Mouse (Mus musculus): ENCODE results near the gene BC048679. TPM values are rescaled to one million over a fixed set of nuclear protein-coding genes. Genes with fewer than 3 reads are reported as not detected.

Gene BC048679
- polyA plus RNA-seq, 1 experiment from 2014 or later, result not detected

GRCm38 (mm10) chr7:81523663-81524017, 25.6 kb upstream of the BC048679 start:
- Histone ChIP-seq H3K9me3 (ENCODE audit: control insufficient read depth, low read length) (no peaks in the 10 kb centered on the region), H3K9ac (ENCODE audit: low read depth, low read length) (peak overlapping the region; percentile 80), H3K4me2 (peak overlapping the region; percentile 86), H3K4me1 (replicated peaks; ENCODE audit: control insufficient read depth, insufficient read depth, low read length) (peaks cover 14% of the 10 kb centered on the region), H3K27me3 (replicated peaks; ENCODE audit: control insufficient read depth, insufficient read depth, low read length) (no peaks in the 10 kb centered on the region), H3K4me3 (ENCODE audit: low read depth, low read length) (peak overlapping the region; percentile 70), H3K36me3 (ENCODE audit: control insufficient read depth, insufficient read depth, low read length) (peaks cover 7% of the 10 kb centered on the region; the same call in 1 of the 2 replicates), H3K27ac (ENCODE audit: low read depth, low read length) (peak overlapping the region; percentile 78; the same call in 1 of the 2 replicates)
- 11% methylated on average over 13 of the region's 13 CpGs for WGBS
- ATAC-seq (replicated peaks; ENCODE audit: low FRiP score), result no peak
- DNase-seq (ENCODE audit: low spot score), result no peak

GRCm38 (mm10) chr7:81523008-81523662, 25.1 kb upstream of the BC048679 start:
- DNase-seq (ENCODE audit: low spot score) (peak; percentile 91), ATAC-seq (replicated peaks; ENCODE audit: low FRiP score) (peak; percentile 97)
- Histone ChIP-seq H3K36me3 (ENCODE audit: control insufficient read depth, insufficient read depth, low read length) (0 out of 2 replicates have a peak, but pooled peaks cover 7% of the 10 kb centered on the region), H3K27ac (ENCODE audit: low read depth, low read length) (peak overlapping the region; percentile 78), H3K9ac (ENCODE audit: low read depth, low read length) (peak overlapping the region; percentile 80), H3K4me1 (replicated peaks; ENCODE audit: control insufficient read depth, insufficient read depth, low read length) (peaks cover 14% of the 10 kb centered on the region), H3K27me3 (replicated peaks; ENCODE audit: control insufficient read depth, insufficient read depth, low read length) (no peaks in the 10 kb centered on the region), H3K9me3 (ENCODE audit: control insufficient read depth, low read length) (no peaks in the 10 kb centered on the region), H3K4me3 (ENCODE audit: low read depth, low read length) (peak overlapping the region; percentile 70), H3K4me2 (peak overlapping the region; percentile 86)
- under 1% methylated on average over 31 of the region's 31 CpGs for WGBS

GRCm38 (mm10) chr7:81516154-81517030, 18.3 kb upstream of the BC048679 start:
- H3K27ac ChIP-seq (ENCODE audit: low read depth, low read length), result no peak overlapping the region
- DNase-seq (ENCODE audit: low spot score) (no peak), ATAC-seq (replicated peaks; ENCODE audit: low FRiP score) (no peak)
- H3K4me3 ChIP-seq (ENCODE audit: low read depth, low read length), result no peak overlapping the region
- 0 out of 2 replicates have a peak, but pooled peaks cover 2% of the 10 kb centered on the region for H3K27me3 ChIP-seq (replicated peaks; ENCODE audit: control insufficient read depth, insufficient read depth, low read length)
- 60% methylated on average over 6 of the region's 6 CpGs for WGBS
- no peak overlapping the region for H3K9ac ChIP-seq (ENCODE audit: low read depth, low read length)
- H3K4me1 ChIP-seq (replicated peaks; ENCODE audit: control insufficient read depth, insufficient read depth, low read length), result no peaks in the 10 kb centered on the region
- H3K9me3 ChIP-seq (ENCODE audit: control insufficient read depth, low read length), result no peaks in the 10 kb centered on the region
- H3K4me2 ChIP-seq, result no peak overlapping the region
- no peaks in the 10 kb centered on the region for H3K36me3 ChIP-seq (ENCODE audit: control insufficient read depth, insufficient read depth, low read length)

GRCm38 (mm10) chr7:81514906-81515590, 17.0 kb upstream of the BC048679 start:
- ATAC-seq (replicated peaks; ENCODE audit: low FRiP score) (no peak), DNase-seq (ENCODE audit: low spot score) (no peak)
- 56% methylated on average over 13 of the region's 13 CpGs for WGBS

GRCm38 (mm10) chr7:81501050-81501449, 3.0 kb upstream of the BC048679 start:
- Histone ChIP-seq H3K36me3 (ENCODE audit: control insufficient read depth, insufficient read depth, low read length) (no peaks in the 10 kb centered on the region), H3K27ac (ENCODE audit: low read depth, low read length) (no peak overlapping the region), H3K4me3 (ENCODE audit: low read depth, low read length) (no peak overlapping the region), H3K4me1 (replicated peaks; ENCODE audit: control insufficient read depth, insufficient read depth, low read length) (no peaks in the 10 kb centered on the region), H3K27me3 (replicated peaks; ENCODE audit: control insufficient read depth, insufficient read depth, low read length) (no peaks in the 10 kb centered on the region; the same call in 1 of the 2 replicates), H3K9ac (ENCODE audit: low read depth, low read length) (no peak overlapping the region), H3K9me3 (ENCODE audit: control insufficient read depth, low read length) (no peaks in the 10 kb centered on the region), H3K4me2 (no peak overlapping the region)
- DNase-seq (ENCODE audit: low spot score) (no peak), ATAC-seq (replicated peaks; ENCODE audit: low FRiP score) (no peak)
- 70% methylated on average over 2 of the region's 2 CpGs for WGBS

More at GRCm38 (mm10) chr7:81514906-81515590, 17.0 kb upstream of the BC048679 start:
- H3K4me2 ChIP-seq, result no peak overlapping the region
- 0 out of 2 replicates have a peak, but pooled peaks cover 2% of the 10 kb centered on the region for H3K27me3 ChIP-seq (replicated peaks; ENCODE audit: control insufficient read depth, insufficient read depth, low read length)
- no peaks in the 10 kb centered on the region for H3K9me3 ChIP-seq (ENCODE audit: control insufficient read depth, low read length)
- H3K9ac ChIP-seq (ENCODE audit: low read depth, low read length), result no peak overlapping the region
- no peaks in the 10 kb centered on the region for H3K4me1 ChIP-seq (replicated peaks; ENCODE audit: control insufficient read depth, insufficient read depth, low read length)
- H3K36me3 ChIP-seq (ENCODE audit: control insufficient read depth, insufficient read depth, low read length), result no peaks in the 10 kb centered on the region
- no peak overlapping the region for H3K27ac ChIP-seq (ENCODE audit: low read depth, low read length)
- no peak overlapping the region for H3K4me3 ChIP-seq (ENCODE audit: low read depth, low read length)

GRCm38 (mm10) chr7:81497171-81497570, 910 bp downstream of the BC048679 start:
- no peaks in the 10 kb centered on the region for H3K36me3 ChIP-seq (ENCODE audit: control insufficient read depth, insufficient read depth, low read length)
- no peak overlapping the region for H3K4me2 ChIP-seq
- H3K27me3 ChIP-seq (replicated peaks; ENCODE audit: control insufficient read depth, insufficient read depth, low read length), result peaks cover 30% of the 10 kb centered on the region
- no peak for DNase-seq (ENCODE audit: low spot score)
- H3K27ac ChIP-seq (ENCODE audit: low read depth, low read length), result no peak overlapping the region
- H3K9me3 ChIP-seq (ENCODE audit: control insufficient read depth, low read length), result no peaks in the 10 kb centered on the region
- H3K9ac ChIP-seq (ENCODE audit: low read depth, low read length), result no peak overlapping the region
- 53% methylated on average over 6 of the region's 6 CpGs for WGBS
- H3K4me1 ChIP-seq (replicated peaks; ENCODE audit: control insufficient read depth, insufficient read depth, low read length), result no peaks in the 10 kb centered on the region
- H3K4me3 ChIP-seq (ENCODE audit: low read depth, low read length), result no peak overlapping the region
- ATAC-seq (replicated peaks; ENCODE audit: low FRiP score), result no peak

DNA sequence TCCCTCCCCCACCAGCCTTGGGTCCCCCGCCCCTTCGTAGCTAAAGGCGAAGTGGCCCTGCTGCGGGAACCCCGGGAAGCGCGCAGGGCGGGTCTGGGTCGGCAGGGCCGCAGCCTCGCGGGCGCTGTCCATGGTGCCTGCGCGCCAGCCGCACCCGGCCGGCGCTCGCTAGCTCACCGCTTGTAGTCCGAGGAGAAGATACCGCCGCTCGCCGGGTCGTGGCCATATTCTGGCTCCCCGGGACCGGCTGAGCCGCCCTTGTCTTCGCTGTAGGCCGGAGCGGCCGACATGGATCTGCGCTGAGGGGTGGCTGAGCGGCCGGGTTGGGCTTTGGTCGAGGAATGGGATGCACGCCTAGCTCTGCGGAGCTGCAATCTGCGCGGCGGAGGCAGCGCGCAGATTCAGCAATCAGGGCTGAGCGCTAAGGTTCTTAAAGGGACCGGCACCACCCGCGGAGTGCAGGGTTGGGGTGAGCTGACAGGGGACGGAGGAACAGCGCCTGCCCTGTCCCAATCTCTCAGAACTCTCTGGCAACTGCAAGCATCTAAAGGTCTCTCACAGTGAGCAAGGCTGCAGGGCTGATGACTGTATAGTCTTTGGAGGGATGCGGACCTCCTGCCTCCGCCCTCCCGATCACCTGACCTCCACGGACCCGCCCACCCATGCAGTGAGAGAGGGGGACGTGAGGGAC, 4.6 kb downstream of the BC048679 start, which contains the start of gene Ap3b2:
Gene Ap3b2, minus strand, starts transcription at position 595 of the 691 bp plus-strand sequence.
- Histone ChIP-seq H3K9ac (ENCODE audit: low read depth, low read length) (no peak within 1 kb of the TSS), H3K27me3 (replicated peaks; ENCODE audit: control insufficient read depth, insufficient read depth, low read length) (peaks cover 34% of the 10 kb centered on the region), H3K9me3 (ENCODE audit: control insufficient read depth, low read length) (no peaks in the 10 kb centered on the region), H3K27ac (ENCODE audit: low read depth, low read length) (no peak within 1 kb of the TSS), H3K4me2 (peak within 1 kb of the TSS; percentile 68), H3K4me3 (ENCODE audit: low read depth, low read length) (peak within 1 kb of the TSS; percentile 55), H3K4me1 (replicated peaks; ENCODE audit: control insufficient read depth, insufficient read depth, low read length) (no peaks in the 10 kb centered on the region), H3K36me3 (ENCODE audit: control insufficient read depth, insufficient read depth, low read length) (no peaks in the 10 kb centered on the region)
- DNase-seq (ENCODE audit: low spot score), result peak; percentile 79
- peak; percentile 29; the same call in 1 of the 2 replicates for ATAC-seq (replicated peaks; ENCODE audit: low FRiP score)
- WGBS, result under 1% methylated on average over 57 of the region's 57 CpGs

DNA sequence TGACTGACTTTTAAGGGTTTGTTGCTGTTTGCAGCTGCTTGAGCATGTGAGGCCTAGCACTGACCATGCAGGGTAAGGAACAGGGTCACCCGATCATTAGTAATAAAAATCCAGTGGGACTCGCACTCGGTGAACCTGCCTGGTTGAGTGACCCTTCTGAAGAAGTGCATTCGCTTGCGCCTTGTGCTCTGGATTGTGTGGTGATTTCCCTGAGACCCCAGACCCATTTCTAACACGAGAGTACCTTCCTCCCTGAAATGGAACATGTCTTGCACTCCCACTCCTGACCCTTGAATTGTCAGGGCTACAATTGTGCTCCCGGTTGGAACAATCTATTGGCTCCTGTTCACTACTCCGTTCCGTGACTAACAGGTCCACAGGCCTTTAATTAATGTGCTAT, 5.5 kb downstream of the BC048679 start:
- Histone ChIP-seq H3K36me3 (ENCODE audit: control insufficient read depth, insufficient read depth, low read length) (no peaks in the 10 kb centered on the region), H3K4me3 (ENCODE audit: low read depth, low read length) (no peak overlapping the region), H3K9ac (ENCODE audit: low read depth, low read length) (no peak overlapping the region), H3K27me3 (replicated peaks; ENCODE audit: control insufficient read depth, insufficient read depth, low read length) (peaks cover 34% of the 10 kb centered on the region), H3K4me1 (replicated peaks; ENCODE audit: control insufficient read depth, insufficient read depth, low read length) (no peaks in the 10 kb centered on the region), H3K9me3 (ENCODE audit: control insufficient read depth, low read length) (no peaks in the 10 kb centered on the region), H3K27ac (ENCODE audit: low read depth, low read length) (no peak overlapping the region), H3K4me2 (peak overlapping the region; percentile 68; the same call in 1 of the 2 replicates)
- 53% methylated on average over 9 of the region's 9 CpGs for whole genome bisulfite sequencing
- ATAC-seq (replicated peaks; ENCODE audit: low FRiP score) (no peak), DNase-seq (ENCODE audit: low spot score) (no peak)

All from liver, embryonic 11.5 days (tissue).